ENCODE assay signal across 11 mouse cellular contexts in genomic region chr7:24637046-24637445, GRCm38 (mm10). TPM values are rescaled to one million over a fixed set of nuclear protein-coding genes. Genes with fewer than 3 reads are reported as not detected.
DNase-seq lines count a peak whose midpoint lies in the region; ATAC-seq lines count a peak whose summit lies in the region.
"Had no signal": no experiment of that assay in that cellular context is flagged by ENCODE, and none has a peak within 500 bp of the region (broad histone marks: within the 10 kb centered on the region; RNA-seq: fewer than 3 reads in every experiment).

No protein-coding gene starts in this region.

- peak overlapping the region; percentile 60 for H3K27ac ChIP-seq in embryonic facial prominence, embryonic 15.5 days (replicated peaks)
- H3K27ac ChIP-seq in intestine, embryonic 15.5 days = no peak overlapping the region
- H3K27ac ChIP-seq in midbrain, embryonic 16.5 days (ENCODE audit: low read length) = no peak overlapping the region
- H3K27ac ChIP-seq: liver, embryonic 15.5 days had no signal

- no peak for ATAC-seq in embryonic facial prominence, embryonic 15.5 days (ENCODE audit: insufficient number of reproducible peaks, low FRiP score, low TSS enrichment, low read depth)
- 0 out of 2 replicates have a peak, but pooled peaks have one; percentile 21 for ATAC-seq in intestine, embryonic 15.5 days
- ATAC-seq in midbrain, embryonic 16.5 days = peak; percentile 37; the same call in 1 of the 2 replicates
- ATAC-seq in inflammation-experienced regulatory T-cells, adult 6 months = no peak

- 1% methylated on average over 18 of the region's 18 CpGs for WGBS in embryonic facial prominence, embryonic 15.5 days
- WGBS in intestine, embryonic 15.5 days = 3% methylated on average over 18 of the region's 18 CpGs
- WGBS in midbrain, embryonic 16.5 days = under 1% methylated on average over 18 of the region's 18 CpGs

- H3K9ac ChIP-seq in embryonic facial prominence, embryonic 15.5 days = no peak overlapping the region
- no peak overlapping the region for H3K9ac ChIP-seq in intestine, embryonic 15.5 days
- no peak overlapping the region for H3K9ac ChIP-seq in midbrain, embryonic 16.5 days (ENCODE audit: low read depth, low read length)
- H3K9ac ChIP-seq: liver, embryonic 15.5 days had no signal

- peaks cover 49% of the 10 kb centered on the region for H3K27me3 ChIP-seq in embryonic facial prominence, embryonic 15.5 days
- peaks cover 46% of the 10 kb centered on the region for H3K27me3 ChIP-seq in intestine, embryonic 15.5 days (replicated peaks)
- peaks cover 37% of the 10 kb centered on the region for H3K27me3 ChIP-seq in midbrain, embryonic 16.5 days (ENCODE audit: control insufficient read depth, insufficient read depth, low read depth, low read length)

- peak overlapping the region; percentile 88 for H3K4me2 ChIP-seq in embryonic facial prominence, embryonic 15.5 days (replicated peaks)
- peak overlapping the region; percentile 85 for H3K4me2 ChIP-seq in intestine, embryonic 15.5 days (replicated peaks)
- H3K4me2 ChIP-seq in midbrain, embryonic 16.5 days (ENCODE audit: low read length) = peak overlapping the region; percentile 36

- H3K9me3 ChIP-seq in embryonic facial prominence, embryonic 15.5 days (replicated peaks) = no peaks in the 10 kb centered on the region
- no peaks in the 10 kb centered on the region for H3K9me3 ChIP-seq in intestine, embryonic 15.5 days
- H3K9me3 ChIP-seq in midbrain, embryonic 16.5 days (replicated peaks; ENCODE audit: control insufficient read depth, low read length, poor library complexity, severe bottlenecking) = no peaks in the 10 kb centered on the region
- H3K9me3 ChIP-seq: liver, embryonic 15.5 days had no signal

- peak; percentile 25 for DNase-seq in ZHBTc4 (ENCODE audit: low read depth, low spot score)
- DNase-seq in B cell, adult 2 months = no peak
- DNase-seq in left cerebral cortex, adult 8-10 months (ENCODE audit: low spot score in 2 of 2) = no peak
- DNase-seq: heart, adult 11 months; kidney, postnatal 10 days had no signal

- peaks cover 20% of the 10 kb centered on the region; the same call in 1 of the 2 replicates for H3K4me1 ChIP-seq in embryonic facial prominence, embryonic 15.5 days
- peaks cover 13% of the 10 kb centered on the region; the same call in 1 of the 2 replicates for H3K4me1 ChIP-seq in intestine, embryonic 15.5 days (replicated peaks)
- peaks cover 13% of the 10 kb centered on the region for H3K4me1 ChIP-seq in midbrain, embryonic 16.5 days (ENCODE audit: control insufficient read depth, insufficient read depth, low read length)

- H3K36me3 ChIP-seq in embryonic facial prominence, embryonic 15.5 days = no peaks in the 10 kb centered on the region
- no peaks in the 10 kb centered on the region for H3K36me3 ChIP-seq in intestine, embryonic 15.5 days
- H3K36me3 ChIP-seq in midbrain, embryonic 16.5 days (ENCODE audit: control insufficient read depth, insufficient read depth, low read length) = no peaks in the 10 kb centered on the region
- H3K36me3 ChIP-seq: liver, embryonic 15.5 days had no signal

- peak overlapping the region; percentile 47 for H3K4me3 ChIP-seq in embryonic facial prominence, embryonic 15.5 days (replicated peaks)
- peak overlapping the region; percentile 40; the same call in 1 of the 2 replicates for H3K4me3 ChIP-seq in intestine, embryonic 15.5 days (replicated peaks)
- peak overlapping the region; percentile 8; the same call in 1 of the 2 replicates for H3K4me3 ChIP-seq in midbrain, embryonic 16.5 days (ENCODE audit: low read depth, low read length)

RNA-seq across cellular contexts. Expression of gene Lypd3, which starts 0.7 kb away (rescaled TPM):
- polyA plus RNA-seq in embryonic facial prominence, embryonic 15.5 days (2015; fragmentation: Nextera tagmentation; extraction: Ambion mirVana) = 94.6 and 109 TPM in 2 replicates
- polyA plus RNA-seq in intestine, embryonic 15.5 days (2015; fragmentation: Nextera tagmentation; extraction: Ambion mirVana) = 0.44 and 0.64 TPM in 2 replicates
- 0.36 and 0.45 TPM in 2 replicates for polyA plus RNA-seq in midbrain, embryonic 16.5 days (2015; fragmentation: Nextera tagmentation; extraction: Ambion mirVana)
- polyA plus RNA-seq in inflammation-experienced regulatory T-cells, adult 6 months (2017; shearing (Covaris generic)) = not detected
- 1 to 10 TPM in 1 of 4 experiments, under 1 TPM in 3; 0.44 to 1.3 (median 0.63) TPM for total RNA-seq in left cerebral cortex, adult 8-10 months (2022)
- polyA plus RNA-seq: liver, embryonic 15.5 days had no signal

RNA-seq across cellular contexts. Expression of gene Phldb3, which starts 26.5 kb away (rescaled TPM):
- polyA plus RNA-seq in embryonic facial prominence, embryonic 15.5 days (2015; fragmentation: Nextera tagmentation; extraction: Ambion mirVana) = 1.1 and 1.4 TPM in 2 replicates
- polyA plus RNA-seq in intestine, embryonic 15.5 days (2015; fragmentation: Nextera tagmentation; extraction: Ambion mirVana) = 0.35 and 0.39 TPM in 2 replicates
- not detected in 2 replicates for polyA plus RNA-seq in midbrain, embryonic 16.5 days (2015; fragmentation: Nextera tagmentation; extraction: Ambion mirVana)
- polyA plus RNA-seq in inflammation-experienced regulatory T-cells, adult 6 months (2017; shearing (Covaris generic)) = 1 to 10 TPM in 1 of 3 experiments, under 1 TPM in 2; 0.22 to 1.2 (median 0.31) TPM
- under 1 TPM in 3 of 4 experiments, not detected in 1; 0.13 to 0.39 (median 0.27) TPM for total RNA-seq in left cerebral cortex, adult 8-10 months (2022)

RNA-seq across cellular contexts. Expression of gene Tex101, which starts 39.4 kb away (rescaled TPM):
- not detected in 2 replicates for polyA plus RNA-seq in embryonic facial prominence, embryonic 15.5 days (2015; fragmentation: Nextera tagmentation; extraction: Ambion mirVana)
- polyA plus RNA-seq in intestine, embryonic 15.5 days (2015; fragmentation: Nextera tagmentation; extraction: Ambion mirVana) = 0.14 and 0.15 TPM in 2 replicates
- not detected in 2 replicates for polyA plus RNA-seq in midbrain, embryonic 16.5 days (2015; fragmentation: Nextera tagmentation; extraction: Ambion mirVana)
- polyA plus RNA-seq in inflammation-experienced regulatory T-cells, adult 6 months (2017; shearing (Covaris generic)) = not detected
- total RNA-seq in left cerebral cortex, adult 8-10 months (2022) = not detected
- polyA plus RNA-seq: small intestine, adult 2 months had no signal

RNA-seq across cellular contexts. Expression of gene Zfp575, which starts 49.6 kb away (rescaled TPM):
- polyA plus RNA-seq in embryonic facial prominence, embryonic 15.5 days (2015; fragmentation: Nextera tagmentation; extraction: Ambion mirVana) = 6.9 and 7.9 TPM in 2 replicates
- polyA plus RNA-seq in intestine, embryonic 15.5 days (2015; fragmentation: Nextera tagmentation; extraction: Ambion mirVana) = 3.2 and 3.6 TPM in 2 replicates
- polyA plus RNA-seq in midbrain, embryonic 16.5 days (2015; fragmentation: Nextera tagmentation; extraction: Ambion mirVana) = 18.2 and 20.9 TPM in 2 replicates
- under 1 TPM in 2 of 3 experiments, not detected in 1; 0.13 to 0.20 TPM for polyA plus RNA-seq in inflammation-experienced regulatory T-cells, adult 6 months (2017; shearing (Covaris generic))
- total RNA-seq in left cerebral cortex, adult 8-10 months (2022) = 1 to 10 TPM; 5.3 to 6.9 (median 5.7) TPM

RNA-seq across cellular contexts. Expression of gene Ethe1, which starts 49.7 kb away (rescaled TPM):
- 27.3 and 27.8 TPM in 2 replicates for polyA plus RNA-seq in embryonic facial prominence, embryonic 15.5 days (2015; fragmentation: Nextera tagmentation; extraction: Ambion mirVana)
- polyA plus RNA-seq in intestine, embryonic 15.5 days (2015; fragmentation: Nextera tagmentation; extraction: Ambion mirVana) = 35.7 and 36.7 TPM in 2 replicates
- polyA plus RNA-seq in midbrain, embryonic 16.5 days (2015; fragmentation: Nextera tagmentation; extraction: Ambion mirVana) = 26.5 and 30.7 TPM in 2 replicates
- polyA plus RNA-seq in inflammation-experienced regulatory T-cells, adult 6 months (2017; shearing (Covaris generic)) = 10 to 100 TPM; 13.1 to 17.7 (median 17.6) TPM
- 10 to 100 TPM; 13.3 to 16.0 (median 15.1) TPM for total RNA-seq in left cerebral cortex, adult 8-10 months (2022)

Comparison
In these comparisons a context has a peak if more than half of its experiments do, and no peak if none do; other contexts are left out.
1. ATAC-seq: peak in intestine, embryonic 15.5 days (single experiment) and midbrain, embryonic 16.5 days (single experiment); none in embryonic facial prominence, embryonic 15.5 days (single experiment) and inflammation-experienced regulatory T-cells, adult 6 months (single experiment).
2. H3K4me2 ChIP-seq: peak in every context shown above with its lines; median percentile 88 in embryonic facial prominence, embryonic 15.5 days; 85 in intestine, embryonic 15.5 days; 36 in midbrain, embryonic 16.5 days.
3. RNA of gene Lypd3, which starts 0.7 kb away (polyA plus RNA-seq): 94.6 to 109 TPM in embryonic facial prominence, embryonic 15.5 days; 0.44 to 0.64 TPM in intestine, embryonic 15.5 days, 0.36 to 0.45 TPM in midbrain, embryonic 16.5 days and not detected in inflammation-experienced regulatory T-cells, adult 6 months; every median in the first group is over 10 times any median in the second.
4. Peak in every context shown above with its lines, with median percentiles within 50 percentile points of each other: H3K4me3 ChIP-seq.